ENCODE assay signal across 7 mouse cellular contexts in the genomic region with DNA sequence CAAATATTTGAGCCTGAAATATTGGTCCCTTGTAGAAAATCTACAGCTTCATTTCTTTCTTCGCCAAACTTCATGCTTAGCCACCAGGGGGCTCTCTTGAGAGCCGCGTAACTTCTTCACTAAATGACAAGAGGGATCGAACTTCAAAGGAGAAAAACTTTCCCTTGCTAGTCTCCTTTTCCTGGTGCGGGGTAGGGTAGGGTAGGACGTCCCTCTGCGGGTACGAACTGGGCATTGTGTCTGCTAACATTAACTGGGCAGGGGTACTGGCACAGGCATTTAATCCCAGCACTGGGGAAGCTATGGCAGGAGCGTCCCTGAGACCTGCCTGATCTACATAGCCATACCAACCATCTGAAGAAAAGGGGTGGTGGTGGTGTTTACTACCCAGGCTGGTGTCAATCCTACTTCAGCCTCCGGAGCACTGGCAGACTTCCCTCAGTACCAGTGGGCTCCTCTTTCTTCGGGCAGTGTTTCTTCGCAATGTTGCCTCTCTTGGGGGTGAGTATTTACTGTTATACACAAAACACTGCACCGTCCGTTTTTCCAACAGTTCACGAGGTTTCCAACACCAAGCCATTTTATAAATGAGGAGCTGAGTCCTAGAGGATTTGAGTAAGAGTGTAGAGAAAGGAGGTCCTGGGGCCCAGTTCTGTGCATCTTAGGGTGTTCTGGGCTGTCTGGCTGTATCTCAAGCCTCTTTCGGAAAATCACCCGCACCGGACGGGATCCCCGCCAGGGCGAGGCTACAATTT. TPM values are rescaled to one million over a fixed set of nuclear protein-coding genes. Genes with fewer than 3 reads are reported as not detected.
DNase-seq lines count a peak whose midpoint lies in the region; ATAC-seq and TF ChIP-seq lines count a peak whose summit lies in the region.

No protein-coding gene starts in this region.

- peak; percentile 22 for ATAC-seq in kidney, embryonic 14.5 days (ENCODE audit: low FRiP score, low TSS enrichment)
- ATAC-seq in lung, embryonic 15.5 days (ENCODE audit: borderline replicate concordance, extremely low read depth, low FRiP score, low TSS enrichment), result 0 out of 2 replicates have a peak, but pooled peaks have one; percentile 8
- no peak for ATAC-seq in neural tube, embryonic 15.5 days (ENCODE audit: low FRiP score)

- peaks cover 24% of the 10 kb centered on the region for H3K36me3 ChIP-seq in C2C12 (ENCODE audit: control insufficient read depth, insufficient read depth)
- H3K36me3 ChIP-seq in E14TG2a.4 (ENCODE audit: insufficient read depth, low read length), result peaks cover under 1% of the 10 kb centered on the region; the same call in 1 of the 2 replicates
- peaks cover 9% of the 10 kb centered on the region for H3K36me3 ChIP-seq in heart, embryonic 10.5 days
- peaks cover 7% of the 10 kb centered on the region for H3K36me3 ChIP-seq in kidney, embryonic 14.5 days (ENCODE audit: control insufficient read depth, insufficient read depth, low read length)
- H3K36me3 ChIP-seq in lung, embryonic 15.5 days, result peaks cover 2% of the 10 kb centered on the region
- no peaks in the 10 kb centered on the region for H3K36me3 ChIP-seq in neural tube, embryonic 15.5 days

- H3K4me3 ChIP-seq in C2C12 (ENCODE audit: insufficient read depth, poor library complexity, severe bottlenecking) (peak overlapping the region; percentile 72), E14TG2a.4 (replicated peaks; ENCODE audit: low read length) (peak overlapping the region; percentile 79)
- H3K4me3 ChIP-seq in heart, embryonic 10.5 days, result peak overlapping the region; percentile 71
- peak overlapping the region; percentile 71 for H3K4me3 ChIP-seq in kidney, embryonic 14.5 days (ENCODE audit: low read length)
- H3K4me3 ChIP-seq in lung, embryonic 15.5 days, result peak overlapping the region; percentile 59
- H3K4me3 ChIP-seq in neural tube, embryonic 15.5 days (replicated peaks), result peak overlapping the region; percentile 58

- H3ac ChIP-seq in C2C12 (ENCODE audit: control insufficient read depth, insufficient read length, low read depth), result peak overlapping the region; percentile 76

- peaks cover 42% of the 10 kb centered on the region for H3K79me3 ChIP-seq in C2C12 (ENCODE audit: low read depth)

- peak overlapping the region; percentile 82; the same call in 1 of the 2 replicates for H3K9ac ChIP-seq in kidney, embryonic 14.5 days (ENCODE audit: low read depth, low read length)
- H3K9ac ChIP-seq in lung, embryonic 15.5 days, result 0 out of 2 replicates have a peak overlapping the region, but pooled peaks have one; percentile 77
- H3K9ac ChIP-seq in neural tube, embryonic 15.5 days (replicated peaks), result peak overlapping the region; percentile 62; the same call in 1 of the 2 replicates

- TF ChIP-seq CTCF in C2C12 (IDR thresholded peaks at IDR 0.05; ENCODE audit: control insufficient read depth, insufficient read depth, insufficient read length) (no peak), E14TG2a.4 (conservative IDR thresholded peaks at IDR 0.05; ENCODE audit: low read length) (peak; percentile 80)

- 0 out of 2 replicates have a peak, but pooled peaks cover 2% of the 10 kb centered on the region for H3K9me3 ChIP-seq in E14TG2a.4 (ENCODE audit: low read length)
- no peaks in the 10 kb centered on the region for H3K9me3 ChIP-seq in heart, embryonic 10.5 days
- no peaks in the 10 kb centered on the region for H3K9me3 ChIP-seq in kidney, embryonic 14.5 days (ENCODE audit: control insufficient read depth, low read length)
- no peaks in the 10 kb centered on the region for H3K9me3 ChIP-seq in lung, embryonic 15.5 days
- no peaks in the 10 kb centered on the region for H3K9me3 ChIP-seq in neural tube, embryonic 15.5 days (replicated peaks)

- peak; percentile 45 to 66 for DNase-seq in cerebellum, postnatal 25 days
- peak; percentile 83 for DNase-seq in heart, embryonic 10.5 days (ENCODE audit: low spot score)

- WGBS in heart, embryonic 10.5 days, result 1% methylated on average over 21 of the region's 21 CpGs
- WGBS in kidney, embryonic 14.5 days, result 1% methylated on average over 21 of the region's 21 CpGs
- WGBS in lung, embryonic 15.5 days, result 2% methylated on average over 21 of the region's 21 CpGs
- 0% methylated on average over 21 of the region's 21 CpGs for whole genome bisulfite sequencing in neural tube, embryonic 15.5 days

- peaks cover 45% of the 10 kb centered on the region for H3K79me2 ChIP-seq in C2C12 (ENCODE audit: control insufficient read depth, insufficient read depth)

- peak overlapping the region; percentile 96 for H3K4me2 ChIP-seq in kidney, embryonic 14.5 days (replicated peaks; ENCODE audit: low read depth, low read length)
- H3K4me2 ChIP-seq in lung, embryonic 15.5 days, result peak overlapping the region; percentile 91
- H3K4me2 ChIP-seq in neural tube, embryonic 15.5 days, result peak overlapping the region; percentile 97

- H3K27me3 ChIP-seq in C2C12 (ENCODE audit: control insufficient read depth, insufficient read depth, insufficient read length) (no peaks in the 10 kb centered on the region), E14TG2a.4 (ENCODE audit: insufficient read depth, low read length) (peaks cover 81% of the 10 kb centered on the region)
- peaks cover 28% of the 10 kb centered on the region for H3K27me3 ChIP-seq in heart, embryonic 10.5 days (ENCODE audit: insufficient read depth, poor library complexity, severe bottlenecking)
- no peaks in the 10 kb centered on the region; the same call in 1 of the 2 replicates for H3K27me3 ChIP-seq in kidney, embryonic 14.5 days (ENCODE audit: control insufficient read depth, insufficient read depth, low read length)
- H3K27me3 ChIP-seq in lung, embryonic 15.5 days, result peaks cover 3% of the 10 kb centered on the region; the same call in 1 of the 2 replicates
- H3K27me3 ChIP-seq in neural tube, embryonic 15.5 days (replicated peaks), result peaks cover 9% of the 10 kb centered on the region; the same call in 1 of the 2 replicates

- peaks cover 48% of the 10 kb centered on the region for H3K4me1 ChIP-seq in E14TG2a.4 (replicated peaks; ENCODE audit: low read depth, low read length)
- peaks cover 47% of the 10 kb centered on the region for H3K4me1 ChIP-seq in heart, embryonic 10.5 days
- H3K4me1 ChIP-seq in kidney, embryonic 14.5 days (ENCODE audit: control insufficient read depth, insufficient read depth, low read length), result peaks cover 38% of the 10 kb centered on the region
- H3K4me1 ChIP-seq in lung, embryonic 15.5 days, result peaks cover 47% of the 10 kb centered on the region
- peaks cover 48% of the 10 kb centered on the region for H3K4me1 ChIP-seq in neural tube, embryonic 15.5 days

- H3K27ac ChIP-seq in heart, embryonic 10.5 days, result peak overlapping the region; percentile 91
- H3K27ac ChIP-seq in kidney, embryonic 14.5 days (ENCODE audit: low read depth, low read length), result peak overlapping the region; percentile 75
- H3K27ac ChIP-seq in lung, embryonic 15.5 days, result peak overlapping the region; percentile 79
- H3K27ac ChIP-seq in neural tube, embryonic 15.5 days (replicated peaks), result peak overlapping the region; percentile 39

TF ChIP-seq in C2C12, 6 proteins besides CTCF, POLR2A, EP300 and RAD21:
- TF ChIP-seq FOSL1 (IDR thresholded peaks at IDR 0.05; ENCODE audit: insufficient read depth, low read length, poor library complexity, severe bottlenecking), result no peak
- TF ChIP-seq CEBPB (IDR thresholded peaks at IDR 0.05; ENCODE audit: low read depth), result no peak
- TF ChIP-seq MYOG (IDR thresholded peaks at IDR 0.05; ENCODE audit: control insufficient read depth, extremely low read depth, insufficient read length), result no peak
- TF ChIP-seq MAX (IDR thresholded peaks at IDR 0.05), result no peak
- TF ChIP-seq MYOD1 (IDR thresholded peaks at IDR 0.05; ENCODE audit: control insufficient read depth, insufficient read length, low read depth), result no peak
- TF ChIP-seq USF1 (IDR thresholded peaks at IDR 0.05; ENCODE audit: low read depth), result no peak

RNA-seq across cellular contexts. Expression of a gene that starts 0.5 kb away (rescaled TPM):
- 158 TPM for polyA plus RNA-seq in C2C12 (2012; fragmentation: generic; extraction: Trizol)
- 25.0 and 28.8 TPM in 2 replicates for polyA plus RNA-seq in heart, embryonic 10.5 days (2016; fragmentation: Nextera tagmentation; extraction: Ambion mirVana)
- polyA plus RNA-seq in kidney, embryonic 14.5 days (2014; fragmentation: Nextera tagmentation; extraction: Ambion mirVana), result 14.8 and 26.1 TPM in 2 replicates
- 30.1 and 32.4 TPM in 2 replicates for polyA plus RNA-seq in lung, embryonic 15.5 days (2015; fragmentation: Nextera tagmentation; extraction: Ambion mirVana)
- polyA plus RNA-seq in neural tube, embryonic 15.5 days (2015; fragmentation: Nextera tagmentation; extraction: Ambion mirVana), result 22.5 and 22.8 TPM in 2 replicates

RNA-seq across cellular contexts. Expression of a gene that starts 21.9 kb away (rescaled TPM):
- 14.4 TPM for polyA plus RNA-seq in C2C12 (2012; fragmentation: generic; extraction: Trizol)
- polyA plus RNA-seq in heart, embryonic 10.5 days (2016; fragmentation: Nextera tagmentation; extraction: Ambion mirVana), result 35.8 and 126 TPM in 2 replicates
- polyA plus RNA-seq in kidney, embryonic 14.5 days (2014; fragmentation: Nextera tagmentation; extraction: Ambion mirVana), result 113 and 169 TPM in 2 replicates
- polyA plus RNA-seq in lung, embryonic 15.5 days (2015; fragmentation: Nextera tagmentation; extraction: Ambion mirVana), result 8.1 and 10.4 TPM in 2 replicates
- polyA plus RNA-seq in neural tube, embryonic 15.5 days (2015; fragmentation: Nextera tagmentation; extraction: Ambion mirVana), result 81.1 and 86.0 TPM in 2 replicates

RNA-seq across cellular contexts. Expression of a gene that starts 29.7 kb away (rescaled TPM):
- 0.15 TPM for polyA plus RNA-seq in C2C12 (2012; fragmentation: generic; extraction: Trizol)
- 0.05 TPM in 1 of 2 replicates, not detected in the other for polyA plus RNA-seq in heart, embryonic 10.5 days (2016; fragmentation: Nextera tagmentation; extraction: Ambion mirVana)
- polyA plus RNA-seq in kidney, embryonic 14.5 days (2014; fragmentation: Nextera tagmentation; extraction: Ambion mirVana), result not detected in 2 replicates
- 0.07 and 0.18 TPM in 2 replicates for polyA plus RNA-seq in lung, embryonic 15.5 days (2015; fragmentation: Nextera tagmentation; extraction: Ambion mirVana)
- 127 and 139 TPM in 2 replicates for polyA plus RNA-seq in neural tube, embryonic 15.5 days (2015; fragmentation: Nextera tagmentation; extraction: Ambion mirVana)

RNA-seq across cellular contexts. Expression of a gene that starts 39.8 kb away (rescaled TPM):
- polyA plus RNA-seq in C2C12 (2012; fragmentation: generic; extraction: Trizol), result 7.1 TPM
- 16.8 and 21.0 TPM in 2 replicates for polyA plus RNA-seq in heart, embryonic 10.5 days (2016; fragmentation: Nextera tagmentation; extraction: Ambion mirVana)
- polyA plus RNA-seq in kidney, embryonic 14.5 days (2014; fragmentation: Nextera tagmentation; extraction: Ambion mirVana), result 19.3 and 21.6 TPM in 2 replicates
- polyA plus RNA-seq in lung, embryonic 15.5 days (2015; fragmentation: Nextera tagmentation; extraction: Ambion mirVana), result 18.3 and 18.5 TPM in 2 replicates
- polyA plus RNA-seq in neural tube, embryonic 15.5 days (2015; fragmentation: Nextera tagmentation; extraction: Ambion mirVana), result 19.3 and 19.7 TPM in 2 replicates

RNA-seq across cellular contexts. Expression of a gene that starts 40.2 kb away (rescaled TPM):
- polyA plus RNA-seq in C2C12 (2012; fragmentation: generic; extraction: Trizol), result 25.0 TPM
- polyA plus RNA-seq in heart, embryonic 10.5 days (2016; fragmentation: Nextera tagmentation; extraction: Ambion mirVana), result 39.6 and 55.1 TPM in 2 replicates
- 34.6 and 45.5 TPM in 2 replicates for polyA plus RNA-seq in kidney, embryonic 14.5 days (2014; fragmentation: Nextera tagmentation; extraction: Ambion mirVana)
- polyA plus RNA-seq in lung, embryonic 15.5 days (2015; fragmentation: Nextera tagmentation; extraction: Ambion mirVana), result 60.1 and 63.0 TPM in 2 replicates
- 21.6 and 31.7 TPM in 2 replicates for polyA plus RNA-seq in neural tube, embryonic 15.5 days (2015; fragmentation: Nextera tagmentation; extraction: Ambion mirVana)

Comparison
In these comparisons a context has a peak if more than half of its experiments do, and no peak if none do; other contexts are left out.
1. H3K27ac ChIP-seq: peak in every context shown above with its lines; median percentile 91 in heart, embryonic 10.5 days; 79 in lung, embryonic 15.5 days; 75 in kidney, embryonic 14.5 days; 39 in neural tube, embryonic 15.5 days.
2. RNA of a gene that starts 29.7 kb away (polyA plus RNA-seq): 127 to 139 TPM in neural tube, embryonic 15.5 days; 0.15 TPM in C2C12 (single experiment), 0.07 to 0.18 TPM in lung, embryonic 15.5 days, 0.05 TPM in heart, embryonic 10.5 days and not detected in kidney, embryonic 14.5 days; every median in the first group is over 100 times any median in the second.
3. Peak in every context shown above with its lines, with median percentiles within 50 percentile points of each other: H3K4me3 ChIP-seq, H3K4me2 ChIP-seq and H3K9ac ChIP-seq.